Mouse (Mus musculus): ENCODE measurements around the gene Dph2. TPM values are rescaled to one million over a fixed set of nuclear protein-coding genes. Genes with fewer than 3 reads are reported as not detected.

Dph2 gene
- polyA plus RNA-seq, 1 experiment from 2014 or later: 7.8 TPM

DNA sequence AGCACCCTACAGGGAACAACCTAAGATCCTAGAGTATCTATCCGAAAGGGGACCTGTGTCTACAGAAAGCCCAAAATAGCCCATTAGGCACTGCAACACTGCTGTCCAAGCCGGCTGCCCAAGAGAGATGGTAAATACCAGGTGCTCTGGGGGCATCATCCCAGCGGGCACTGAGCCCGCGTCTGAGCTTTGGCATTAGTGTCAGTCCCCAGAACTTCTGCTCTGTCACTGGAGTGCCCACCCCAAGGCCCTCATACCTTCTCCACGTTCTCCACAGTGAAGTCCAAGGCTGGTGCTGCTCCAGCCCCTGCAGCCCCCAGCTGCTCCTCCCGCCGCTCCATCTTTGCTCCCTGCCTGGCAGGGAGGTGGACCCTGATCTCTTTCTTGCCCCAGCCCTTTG lies 22.2 kb upstream of the Dph2 start:
- peaks cover 24% of the 10 kb centered on the region; the same call in 1 of the 2 replicates for H3K4me1 ChIP-seq (ENCODE audit: insufficient read depth, low read depth, low read length)
- H3K4me3 ChIP-seq (ENCODE audit: low read depth, low read length): peak overlapping the region; percentile 67
- no peak overlapping the region for H3K27ac ChIP-seq (ENCODE audit: low read length)
- H3K36me3 ChIP-seq (ENCODE audit: insufficient read depth, low read length): no peaks in the 10 kb centered on the region
- TF ChIP-seq EP300 (IDR thresholded peaks at IDR 0.05): no peak
- TF ChIP-seq CTCF (IDR thresholded peaks at IDR 0.05): no peak
- ATAC-seq (no peak), DNase-seq (ENCODE audit: low spot score) (no peak)
- no peaks in the 10 kb centered on the region for H3K9me3 ChIP-seq (ENCODE audit: low read length)
- no peaks in the 10 kb centered on the region for H3K27me3 ChIP-seq (replicated peaks; ENCODE audit: insufficient read depth, low read length)
- peak overlapping the region; percentile 97 for H3K4me2 ChIP-seq (replicated peaks; ENCODE audit: low read depth, low read length)
- WGBS: 13% methylated on average over 8 of the region's 8 CpGs
- peak overlapping the region; percentile 60 for H3K9ac ChIP-seq (replicated peaks; ENCODE audit: low read depth)

- peak overlapping the region; percentile 67; the same call in 1 of the 2 replicates for H3K4me3 ChIP-seq (ENCODE audit: low read depth, low read length)
- H3K4me1 ChIP-seq (ENCODE audit: insufficient read depth, low read depth, low read length): peaks cover 27% of the 10 kb centered on the region; the same call in 1 of the 2 replicates
- no peak overlapping the region for H3K9ac ChIP-seq (replicated peaks; ENCODE audit: low read depth)
- DNase-seq (ENCODE audit: low spot score) (peak; percentile 69), ATAC-seq (no peak)
- H3K27ac ChIP-seq (ENCODE audit: low read length): no peak overlapping the region
- H3K9me3 ChIP-seq (ENCODE audit: low read length): no peaks in the 10 kb centered on the region
- no peak for TF ChIP-seq CTCF (IDR thresholded peaks at IDR 0.05)
- no peak for TF ChIP-seq EP300 (IDR thresholded peaks at IDR 0.05)
- H3K36me3 ChIP-seq (ENCODE audit: insufficient read depth, low read length): no peaks in the 10 kb centered on the region
- peak overlapping the region; percentile 8 for H3K4me2 ChIP-seq (replicated peaks; ENCODE audit: low read depth, low read length)
- no peaks in the 10 kb centered on the region for H3K27me3 ChIP-seq (replicated peaks; ENCODE audit: insufficient read depth, low read length)
- WGBS: 38% methylated on average over 3 of the region's 3 CpGs
Observed at GRCm38 (mm10) chr4:117913421-117913820, 21.6 kb upstream of the Dph2 start.

DNA sequence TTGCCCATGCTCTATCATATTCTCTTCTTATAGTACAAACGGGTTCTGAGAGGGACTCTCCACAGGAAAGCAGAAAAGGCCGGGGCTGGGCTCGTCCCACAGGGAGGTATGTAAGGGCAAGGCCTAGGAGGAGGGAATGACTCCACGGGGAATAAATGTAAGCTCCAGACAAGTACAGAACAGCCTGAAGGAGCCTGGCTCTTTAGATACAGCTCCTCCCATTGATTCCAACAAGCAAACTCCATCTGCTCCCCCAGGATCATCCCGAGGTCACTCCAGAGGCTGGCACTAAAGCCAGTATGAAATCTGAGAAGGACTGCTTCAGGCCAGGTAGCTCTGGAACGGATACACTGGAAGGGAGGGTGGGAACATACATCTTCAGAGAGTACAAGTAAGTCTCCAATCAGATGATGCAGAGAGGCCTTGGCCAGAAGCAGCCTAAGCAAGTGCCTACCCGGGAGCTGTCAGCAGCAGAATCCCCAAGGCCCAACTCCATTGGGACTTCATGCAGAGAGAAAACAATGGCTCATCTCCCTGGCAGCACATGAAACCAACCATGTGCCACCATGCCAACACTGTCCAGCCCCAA lies 20.9 kb upstream of the Dph2 start:
- no peaks in the 10 kb centered on the region for H3K27me3 ChIP-seq (replicated peaks; ENCODE audit: insufficient read depth, low read length)
- TF ChIP-seq EP300 (IDR thresholded peaks at IDR 0.05): no peak
- TF ChIP-seq CTCF (IDR thresholded peaks at IDR 0.05): no peak
- no peak overlapping the region for H3K27ac ChIP-seq (ENCODE audit: low read length)
- ATAC-seq (no peak), DNase-seq (ENCODE audit: low spot score) (no peak)
- H3K9ac ChIP-seq (replicated peaks; ENCODE audit: low read depth): no peak overlapping the region
- 0 out of 2 replicates have a peak overlapping the region, but pooled peaks have one; percentile 8 for H3K4me2 ChIP-seq (replicated peaks; ENCODE audit: low read depth, low read length)
- no peaks in the 10 kb centered on the region for H3K36me3 ChIP-seq (ENCODE audit: insufficient read depth, low read length)
- 59% methylated on average over 7 of the region's 7 CpGs for WGBS
- no peaks in the 10 kb centered on the region for H3K9me3 ChIP-seq (ENCODE audit: low read length)
- H3K4me1 ChIP-seq (ENCODE audit: insufficient read depth, low read depth, low read length): peaks cover 27% of the 10 kb centered on the region; the same call in 1 of the 2 replicates
- H3K4me3 ChIP-seq (ENCODE audit: low read depth, low read length): no peak overlapping the region

GRCm38 (mm10) chr4:117912131-117912561 lies 20.3 kb upstream of the Dph2 start:
- WGBS: 92% methylated on average over 13 of the region's 13 CpGs
- TF ChIP-seq CTCF (IDR thresholded peaks at IDR 0.05) (no peak), EP300 (IDR thresholded peaks at IDR 0.05) (no peak)
- ATAC-seq: no peak

GRCm38 (mm10) chr4:117908834-117909453 lies 17.1 kb upstream of the Dph2 start:
- DNase-seq (ENCODE audit: low spot score): no peak
- Histone ChIP-seq H3K9ac (replicated peaks; ENCODE audit: low read depth) (no peak overlapping the region), H3K9me3 (ENCODE audit: low read length) (no peaks in the 10 kb centered on the region), H3K4me3 (ENCODE audit: low read depth, low read length) (no peak overlapping the region), H3K4me2 (replicated peaks; ENCODE audit: low read depth, low read length) (no peak overlapping the region), H3K4me1 (ENCODE audit: insufficient read depth, low read depth, low read length) (peaks cover 21% of the 10 kb centered on the region; the same call in 1 of the 2 replicates), H3K36me3 (ENCODE audit: insufficient read depth, low read length) (no peaks in the 10 kb centered on the region; the same call in 1 of the 2 replicates), H3K27ac (ENCODE audit: low read length) (no peak overlapping the region), H3K27me3 (replicated peaks; ENCODE audit: insufficient read depth, low read length) (no peaks in the 10 kb centered on the region)
- TF ChIP-seq EP300 (IDR thresholded peaks at IDR 0.05) (no peak), CTCF (IDR thresholded peaks at IDR 0.05) (no peak)
- ATAC-seq: no peak
- 71% methylated on average over 8 of the region's 8 CpGs for WGBS

More at GRCm38 (mm10) chr4:117912131-117912561, 20.3 kb upstream of the Dph2 start:
- Histone ChIP-seq H3K27me3 (replicated peaks; ENCODE audit: insufficient read depth, low read length) (no peaks in the 10 kb centered on the region), H3K9ac (replicated peaks; ENCODE audit: low read depth) (no peak overlapping the region), H3K4me2 (replicated peaks; ENCODE audit: low read depth, low read length) (no peak overlapping the region), H3K4me1 (ENCODE audit: insufficient read depth, low read depth, low read length) (peaks cover 27% of the 10 kb centered on the region; the same call in 1 of the 2 replicates), H3K36me3 (ENCODE audit: insufficient read depth, low read length) (no peaks in the 10 kb centered on the region), H3K9me3 (ENCODE audit: low read length) (no peaks in the 10 kb centered on the region), H3K4me3 (ENCODE audit: low read depth, low read length) (no peak overlapping the region), H3K27ac (ENCODE audit: low read length) (no peak overlapping the region)
- no peak for DNase-seq (ENCODE audit: low spot score)

GRCm38 (mm10) chr4:117906196-117906595 lies 14.4 kb upstream of the Dph2 start:
- peak; percentile 88 for DNase-seq (ENCODE audit: low spot score)
- ATAC-seq: peak; percentile 92

More at GRCm38 (mm10) chr4:117906196-117906595, 14.4 kb upstream of the Dph2 start:
- TF ChIP-seq CTCF (IDR thresholded peaks at IDR 0.05) (no peak), EP300 (IDR thresholded peaks at IDR 0.05) (peak; percentile 91)
- Histone ChIP-seq H3K4me3 (ENCODE audit: low read depth, low read length) (no peak overlapping the region), H3K9ac (replicated peaks; ENCODE audit: low read depth) (no peak overlapping the region), H3K9me3 (ENCODE audit: low read length) (no peaks in the 10 kb centered on the region), H3K27ac (ENCODE audit: low read length) (no peak overlapping the region), H3K4me1 (ENCODE audit: insufficient read depth, low read depth, low read length) (peaks cover 9% of the 10 kb centered on the region; the same call in 1 of the 2 replicates), H3K27me3 (replicated peaks; ENCODE audit: insufficient read depth, low read length) (no peaks in the 10 kb centered on the region), H3K36me3 (ENCODE audit: insufficient read depth, low read length) (peaks cover 18% of the 10 kb centered on the region), H3K4me2 (replicated peaks; ENCODE audit: low read depth, low read length) (no peak overlapping the region)
- 46% methylated on average over 3 of the region's 3 CpGs for WGBS

All from lung, postnatal 0 days (tissue).